Mouse (Mus musculus) liver, embryonic 15.5 days (tissue): ENCODE data around the gene Rbp1. TPM values are rescaled to one million over a fixed set of nuclear protein-coding genes. Genes with fewer than 3 reads are reported as not detected.

Experiments
- ATAC-seq: fragments of 200-750 bp; cut with Nextera tagmentation; 2 replicates; pipeline ENCODE4 v1.8.0; 2017; ENCODE audit warnings: moderate number of reproducible peaks, mild to moderate bottlenecking, moderate library complexity; ENCODE audit not compliant: insufficient read depth
- H3K27ac ChIP-seq: fragments of 300-500 bp; sonication (generic); replicated peaks from 2 replicates; pipeline ENCODE4 v1.5.1; 2015; ENCODE audit warnings: mild to moderate bottlenecking, inconsistent platforms
- H3K27me3 ChIP-seq: fragments of 300-500 bp; sonication (generic); 2 replicates; pipeline ENCODE4 v1.6.1; 2015; ENCODE audit warnings: mild to moderate bottlenecking, inconsistent platforms
- H3K36me3 ChIP-seq: fragments of 300-500 bp; sonication (generic); replicated peaks from 2 replicates; pipeline ENCODE4 v1.6.1; 2015; ENCODE audit warnings: moderate library complexity, mild to moderate bottlenecking, inconsistent platforms
- H3K4me1 ChIP-seq: fragments of 300-500 bp; sonication (generic); replicated peaks from 2 replicates; pipeline ENCODE4 v1.6.1; 2015; ENCODE audit warnings: inconsistent platforms
- H3K4me2 ChIP-seq: fragments of 300-500 bp; sonication (generic); 2 replicates; pipeline ENCODE4 v1.6.1; 2015; ENCODE audit warnings: moderate library complexity, mild to moderate bottlenecking, inconsistent platforms
- H3K4me3 ChIP-seq: fragments of 300-500 bp; sonication (generic); replicated peaks from 2 replicates; pipeline ENCODE4 v1.5.1; 2015; ENCODE audit warnings: mild to moderate bottlenecking, inconsistent platforms
- H3K9ac ChIP-seq: fragments of 300-500 bp; sonication (generic); 2 replicates; pipeline ENCODE4 v1.6.1; 2015; ENCODE audit warnings: moderate library complexity, mild to moderate bottlenecking, inconsistent platforms
- H3K9me3 ChIP-seq: fragments of 300-500 bp; sonication (generic); replicated peaks from 2 replicates; pipeline ENCODE4 v1.6.1; 2016; ENCODE audit warnings: inconsistent platforms
- WGBS: fragments of 180-500 bp; shearing (Covaris S2); methylation state at CpG from one replicate; pipeline ENCODE4 v1.1.7; 2015; ENCODE audit warnings: mixed read lengths; ENCODE audit not compliant: insufficient replicate concordance; 5-methylcytosine and 5-hydroxymethylcytosine counted together
- polyA plus RNA-seq: library from polyadenylated mRNA; unstranded; fragments of >200 nt; fragmentation: Nextera tagmentation; extraction: Ambion mirVana; gene quantifications from 2 replicates; pipeline ENCODE4 v1.2.1, GENCODE M21; 2015

Rbp1 gene
- polyA plus RNA-seq, 1 experiment from 2014 or later, result 38.6 TPM

GRCm38 (mm10) chr9:98445359-98446149 lies 22.8 kb downstream of the Rbp1 start:
- Histone ChIP-seq H3K4me3 (no peak overlapping the region), H3K9ac (no peak overlapping the region), H3K4me2 (no peak overlapping the region), H3K36me3 (no peaks in the 10 kb centered on the region), H3K27ac (0 out of 2 replicates have a peak overlapping the region, but pooled peaks have one; percentile 33), H3K4me1 (peaks cover 9% of the 10 kb centered on the region; the same call in 1 of the 2 replicates), H3K27me3 (no peaks in the 10 kb centered on the region), H3K9me3 (no peaks in the 10 kb centered on the region)
- 49% methylated on average over 9 of the region's 9 CpGs for WGBS
- no peak for ATAC-seq

DNA sequence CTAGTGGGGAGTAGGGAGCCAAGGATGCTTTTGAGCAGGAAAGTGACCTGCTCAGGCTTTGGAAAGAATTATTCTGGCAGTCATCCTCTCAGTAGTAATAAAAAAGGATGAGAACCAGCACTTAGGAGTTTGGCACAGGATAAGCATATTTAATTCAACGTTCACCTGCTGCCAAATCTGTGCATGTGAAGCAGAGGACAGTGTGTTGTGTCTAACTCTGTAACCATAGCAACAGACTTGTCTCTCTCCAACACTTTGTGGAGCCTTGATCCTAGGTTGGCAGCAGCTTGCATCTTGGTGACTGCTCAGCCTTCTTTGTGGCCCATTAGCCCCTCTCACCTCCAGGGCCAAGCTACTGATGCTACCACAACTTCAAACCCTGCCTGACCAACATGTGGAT lies 28.2 kb downstream of the Rbp1 start:
- 62% methylated on average over 1 of the region's 1 CpGs for WGBS
- Histone ChIP-seq H3K4me2 (no peak overlapping the region), H3K4me1 (no peaks in the 10 kb centered on the region), H3K36me3 (no peaks in the 10 kb centered on the region), H3K27ac (no peak overlapping the region), H3K9me3 (no peaks in the 10 kb centered on the region), H3K4me3 (no peak overlapping the region), H3K9ac (no peak overlapping the region), H3K27me3 (no peaks in the 10 kb centered on the region)
- no peak for ATAC-seq

- ATAC-seq, result no peak
- H3K27ac ChIP-seq, result no peak overlapping the region
- no peaks in the 10 kb centered on the region for H3K27me3 ChIP-seq
- no peak overlapping the region for H3K4me2 ChIP-seq
- no peak overlapping the region for H3K9ac ChIP-seq
- no peaks in the 10 kb centered on the region for H3K36me3 ChIP-seq
- H3K4me3 ChIP-seq, result no peak overlapping the region
- no peaks in the 10 kb centered on the region for H3K9me3 ChIP-seq
- WGBS, result 33% methylated on average over 2 of the region's 2 CpGs
- no peaks in the 10 kb centered on the region for H3K4me1 ChIP-seq
These were observed 43.9 kb downstream of the Rbp1 start for GRCm38 (mm10) chr9:98466709-98467108.

- H3K27me3 ChIP-seq, result no peaks in the 10 kb centered on the region
- 48% methylated on average over 2 of the region's 2 CpGs for WGBS
- ATAC-seq, result no peak
These were observed 57.5 kb downstream of the Rbp1 start for GRCm38 (mm10) chr9:98480172-98480749.

GRCm38 (mm10) chr9:98482256-98482655 lies 59.5 kb downstream of the Rbp1 start:
- H3K9me3 ChIP-seq, result no peaks in the 10 kb centered on the region
- no peak overlapping the region for H3K27ac ChIP-seq
- WGBS, result 68% methylated on average over 4 of the region's 4 CpGs
- H3K4me1 ChIP-seq, result no peaks in the 10 kb centered on the region; the same call in 1 of the 2 replicates
- no peaks in the 10 kb centered on the region for H3K27me3 ChIP-seq
- H3K4me2 ChIP-seq, result no peak overlapping the region
- H3K36me3 ChIP-seq, result no peaks in the 10 kb centered on the region
- H3K9ac ChIP-seq, result no peak overlapping the region
- ATAC-seq, result no peak
- H3K4me3 ChIP-seq, result no peak overlapping the region

More at GRCm38 (mm10) chr9:98480172-98480749, 57.5 kb downstream of the Rbp1 start:
- Histone ChIP-seq H3K36me3 (no peaks in the 10 kb centered on the region), H3K4me1 (no peaks in the 10 kb centered on the region; the same call in 1 of the 2 replicates), H3K4me3 (no peak overlapping the region), H3K27ac (no peak overlapping the region), H3K9me3 (no peaks in the 10 kb centered on the region), H3K9ac (no peak overlapping the region), H3K4me2 (no peak overlapping the region)

DNA sequence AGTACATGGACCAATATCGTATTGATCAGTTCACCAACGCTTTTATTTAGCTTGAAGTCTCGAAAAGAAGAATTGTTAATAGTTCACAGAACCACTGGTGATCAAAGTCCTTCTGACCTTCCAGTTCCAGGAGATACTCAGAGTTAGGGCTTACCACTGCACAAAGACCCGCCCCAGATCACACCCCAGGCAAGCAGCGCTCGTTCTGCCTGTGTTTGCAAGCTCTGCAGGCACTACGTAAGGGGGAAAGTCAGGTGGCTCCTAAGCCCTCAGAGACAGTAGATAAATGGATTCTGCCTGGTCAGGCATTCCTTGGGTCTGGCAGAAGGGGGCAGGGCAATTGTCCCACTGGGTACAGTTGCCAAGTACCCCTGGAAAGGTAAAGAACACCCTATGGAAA lies 62.3 kb downstream of the Rbp1 start:
- Histone ChIP-seq H3K9ac (no peak overlapping the region), H3K27ac (no peak overlapping the region), H3K4me2 (no peak overlapping the region), H3K4me1 (peaks cover 15% of the 10 kb centered on the region), H3K27me3 (no peaks in the 10 kb centered on the region), H3K36me3 (no peaks in the 10 kb centered on the region), H3K4me3 (no peak overlapping the region), H3K9me3 (no peaks in the 10 kb centered on the region)
- ATAC-seq, result no peak
- WGBS, result 62% methylated on average over 7 of the region's 7 CpGs

DNA sequence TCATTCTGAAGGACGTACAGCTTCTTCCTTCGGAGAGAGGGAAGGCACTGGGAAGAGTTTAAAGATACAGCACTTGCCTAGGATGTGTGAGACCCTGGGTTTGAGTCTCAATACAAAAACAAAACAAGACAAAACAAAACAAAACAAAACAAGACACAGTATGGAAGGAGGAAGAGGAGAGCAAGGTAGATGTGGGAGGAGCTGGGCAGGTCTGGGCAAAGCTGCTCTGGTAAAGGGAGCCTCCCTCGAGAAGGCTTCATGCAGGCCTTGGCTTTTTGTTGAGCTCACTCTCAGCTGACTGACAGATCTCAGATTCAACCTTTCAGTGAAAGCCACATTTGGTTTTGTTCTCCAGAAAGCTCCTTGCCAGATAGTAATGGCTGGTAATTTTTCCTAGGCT lies 63.1 kb downstream of the Rbp1 start, which contains the start of gene Rbp2:
Gene Rbp2 (plus strand): TSS at position 301 of the 400 bp plus-strand sequence.
- Histone ChIP-seq H3K9ac (no peak within 1 kb of the TSS), H3K27ac (no peak within 1 kb of the TSS), H3K9me3 (no peaks in the 10 kb centered on the region), H3K27me3 (no peaks in the 10 kb centered on the region), H3K4me2 (no peak within 1 kb of the TSS), H3K4me3 (no peak within 1 kb of the TSS), H3K36me3 (no peaks in the 10 kb centered on the region), H3K4me1 (peaks cover 23% of the 10 kb centered on the region)
- WGBS, result 61% methylated on average over 3 of the region's 3 CpGs
- ATAC-seq, result no peak

DNA sequence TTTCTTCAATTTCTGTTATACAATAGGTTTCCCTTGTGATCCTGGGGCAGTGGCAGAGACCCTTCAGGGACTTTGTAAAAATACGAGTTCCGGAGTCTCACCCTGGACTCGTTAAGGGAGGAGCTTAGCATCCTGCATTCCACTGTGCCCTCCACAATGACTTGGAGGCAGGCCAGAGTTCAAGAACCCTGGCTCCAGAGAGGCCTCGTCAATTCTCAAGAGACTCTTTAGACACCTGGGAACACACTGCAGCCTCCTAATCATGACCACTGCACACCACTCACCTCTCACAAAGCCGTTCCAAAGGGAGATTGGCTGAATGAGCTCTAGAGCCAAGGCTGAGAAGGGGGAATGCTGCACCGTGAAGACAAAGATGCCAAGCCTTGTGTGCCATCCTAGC lies 64.5 kb downstream of the Rbp1 start:
- H3K4me2 ChIP-seq, result no peak overlapping the region
- no peak overlapping the region for H3K4me3 ChIP-seq
- H3K27ac ChIP-seq, result no peak overlapping the region
- H3K4me1 ChIP-seq, result peaks cover 37% of the 10 kb centered on the region
- H3K9ac ChIP-seq, result no peak overlapping the region
- H3K27me3 ChIP-seq, result no peaks in the 10 kb centered on the region
- 66% methylated on average over 6 of the region's 6 CpGs for WGBS
- no peak for ATAC-seq
- H3K36me3 ChIP-seq, result no peaks in the 10 kb centered on the region
- no peaks in the 10 kb centered on the region for H3K9me3 ChIP-seq

DNA sequence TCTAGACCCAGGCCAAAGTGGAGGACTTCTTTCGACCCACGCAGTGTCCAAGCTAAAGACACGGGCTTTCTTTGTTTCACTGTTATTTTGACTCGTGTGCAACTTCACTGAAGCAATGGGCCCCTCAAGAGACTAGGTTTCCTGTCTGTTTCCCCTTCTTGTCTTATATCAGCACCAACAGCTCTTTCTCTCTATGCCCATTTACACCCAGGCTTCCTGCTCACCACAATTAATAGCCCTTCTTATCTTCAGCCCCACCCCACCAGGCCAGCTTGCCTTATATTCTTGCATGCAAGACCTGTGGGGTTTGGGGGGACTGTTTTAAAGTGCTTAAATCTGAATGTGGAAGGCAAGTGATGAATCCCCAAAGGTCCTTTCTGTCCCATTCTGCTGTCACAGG lies 66.8 kb downstream of the Rbp1 start:
- ATAC-seq, result peak; percentile 68
- 9% methylated on average over 4 of the region's 4 CpGs for WGBS
- Histone ChIP-seq H3K4me1 (peaks cover 49% of the 10 kb centered on the region), H3K4me2 (peak overlapping the region; percentile 35), H3K27ac (peak overlapping the region; percentile 34), H3K4me3 (no peak overlapping the region), H3K36me3 (no peaks in the 10 kb centered on the region), H3K9me3 (no peaks in the 10 kb centered on the region), H3K27me3 (no peaks in the 10 kb centered on the region), H3K9ac (no peak overlapping the region)

- peak; percentile 65 for ATAC-seq
- H3K9me3 ChIP-seq, result no peaks in the 10 kb centered on the region
- no peaks in the 10 kb centered on the region for H3K36me3 ChIP-seq
- H3K27me3 ChIP-seq, result no peaks in the 10 kb centered on the region
- H3K4me2 ChIP-seq, result peak overlapping the region; percentile 13
- peaks cover 49% of the 10 kb centered on the region for H3K4me1 ChIP-seq
- H3K27ac ChIP-seq, result peak overlapping the region; percentile 34
- no peak overlapping the region for H3K4me3 ChIP-seq
- H3K9ac ChIP-seq, result no peak overlapping the region
- WGBS, result 29% methylated on average over 4 of the region's 4 CpGs
These were observed 67.4 kb downstream of the Rbp1 start for GRCm38 (mm10) chr9:98490128-98490527.

DNA sequence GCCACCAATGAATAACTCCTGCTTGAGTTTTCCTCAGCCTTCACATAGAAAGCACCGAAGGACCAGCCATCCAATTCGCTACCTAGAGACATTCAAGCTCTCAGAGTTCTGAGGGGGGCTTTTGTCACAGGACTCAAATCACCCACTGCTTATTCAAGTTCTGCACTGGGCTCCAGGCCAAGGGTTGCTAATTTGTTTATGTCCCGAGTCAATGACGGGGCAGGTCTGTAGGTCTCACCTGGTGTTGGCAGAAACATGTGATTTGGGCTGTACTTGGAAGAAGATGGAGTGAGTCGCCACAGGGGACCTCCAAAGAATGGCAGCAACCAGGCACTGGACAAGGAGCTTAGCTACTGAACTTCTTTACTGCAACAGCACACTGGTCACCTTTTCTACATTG lies 68.3 kb downstream of the Rbp1 start:
- H3K9ac ChIP-seq, result no peak overlapping the region
- 74% methylated on average over 5 of the region's 5 CpGs for WGBS
- H3K4me1 ChIP-seq, result peaks cover 49% of the 10 kb centered on the region
- no peaks in the 10 kb centered on the region for H3K9me3 ChIP-seq
- no peak overlapping the region for H3K4me2 ChIP-seq
- no peaks in the 10 kb centered on the region for H3K36me3 ChIP-seq
- no peak overlapping the region for H3K4me3 ChIP-seq
- no peak overlapping the region; the same call in 1 of the 2 replicates for H3K27ac ChIP-seq
- no peak for ATAC-seq
- H3K27me3 ChIP-seq, result peaks cover under 1% of the 10 kb centered on the region; the same call in 1 of the 2 replicates
